8 mouse cellular contexts compared by ENCODE assay signal in the genomic region with DNA sequence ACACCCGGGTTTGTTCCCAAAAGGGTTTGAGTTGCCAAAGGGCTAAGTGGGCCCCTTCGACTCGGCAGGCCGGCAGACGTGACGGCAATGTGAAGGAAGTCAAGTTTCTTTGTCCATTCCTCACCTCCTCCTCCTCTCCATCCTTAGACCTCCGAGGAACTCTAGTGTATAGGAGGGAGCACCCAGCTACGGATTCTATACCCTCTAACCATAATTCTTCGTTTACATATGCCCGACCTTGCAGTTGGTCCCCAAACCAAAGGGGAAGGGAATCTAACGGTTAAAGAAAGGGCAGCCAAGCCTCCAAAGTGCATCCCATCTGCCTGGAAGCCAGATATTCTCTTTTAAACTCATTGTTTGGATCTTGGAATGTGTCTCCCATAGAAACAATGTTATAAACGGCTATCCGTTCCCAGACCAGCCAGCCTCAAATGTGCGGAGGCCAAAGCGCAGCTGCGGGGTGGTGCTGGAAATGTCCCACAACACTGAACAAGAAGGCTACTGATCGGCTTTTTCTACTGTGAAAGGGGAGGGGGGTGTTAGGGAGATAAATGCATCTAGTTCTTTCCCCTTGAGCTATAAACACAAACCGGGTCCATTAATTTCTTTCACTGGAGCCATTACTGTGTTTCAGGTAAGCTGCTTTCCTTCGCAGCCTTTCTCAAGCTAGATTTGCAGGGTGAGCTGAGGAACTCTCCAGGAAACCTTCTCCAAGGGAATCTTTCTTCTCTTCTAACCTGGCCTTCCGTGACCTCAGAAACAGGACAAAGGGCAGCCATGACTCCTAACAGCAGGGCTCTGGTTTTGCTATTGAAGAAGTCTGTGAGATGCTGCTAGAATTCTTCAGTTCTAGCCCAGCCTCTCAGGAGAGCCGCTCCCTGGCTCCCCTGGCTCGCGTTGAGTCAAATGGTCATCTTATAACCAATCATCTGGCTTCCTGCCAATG. TPM values are rescaled to one million over a fixed set of nuclear protein-coding genes. Genes with fewer than 3 reads are reported as not detected.
DNase-seq lines count a peak whose midpoint lies in the region; ATAC-seq and TF ChIP-seq lines count a peak whose summit lies in the region.

No protein-coding gene starts in this region.

- H3ac ChIP-seq in myocyte (ENCODE audit: control insufficient read depth, insufficient read length), result peak overlapping the region; percentile 38

- TF ChIP-seq POLR2A in brain, embryonic 14.5 days (IDR thresholded peaks at IDR 0.05; ENCODE audit: borderline replicate concordance, extremely low read depth, insufficient read depth, insufficient read length, poor library complexity, severe bottlenecking), result no peak
- no peak for TF ChIP-seq POLR2A in myocyte (IDR thresholded peaks at IDR 0.05; ENCODE audit: insufficient read length, low read depth)

- no peak for TF ChIP-seq CTCF in brain, embryonic 14.5 days (IDR thresholded peaks at IDR 0.05; ENCODE audit: borderline replicate concordance, extremely low read depth, insufficient read depth, insufficient read length)
- TF ChIP-seq CTCF in left cerebral cortex, adult 2 months (IDR thresholded peaks at IDR 0.05), result no peak

- H3K27ac ChIP-seq in kidney, embryonic 16.5 days (ENCODE audit: low read length), result peak overlapping the region; percentile 37; the same call in 1 of the 2 replicates
- peak overlapping the region; percentile 81 for H3K27ac ChIP-seq in left cerebral cortex, adult 2 months

- H3K9ac ChIP-seq in kidney, embryonic 16.5 days (replicated peaks; ENCODE audit: low read length), result peak overlapping the region; percentile 65

- H3K9me3 ChIP-seq in kidney, embryonic 16.5 days (ENCODE audit: low read length), result no peaks in the 10 kb centered on the region

- no peaks in the 10 kb centered on the region for H3K36me3 ChIP-seq in kidney, embryonic 16.5 days (ENCODE audit: insufficient read depth, low read length)
- H3K36me3 ChIP-seq in myocyte (ENCODE audit: control insufficient read depth, insufficient read depth), result no peaks in the 10 kb centered on the region

- no peak for ATAC-seq in kidney, embryonic 16.5 days (ENCODE audit: low FRiP score, low TSS enrichment)

- H3K4me3 ChIP-seq in kidney, embryonic 16.5 days (ENCODE audit: low read length), result peak overlapping the region; percentile 54
- peak overlapping the region; percentile 63 for H3K4me3 ChIP-seq in left cerebral cortex, adult 2 months
- H3K4me3 ChIP-seq in myocyte, result peak overlapping the region; percentile 34

- peaks cover 27% of the 10 kb centered on the region for H3K27me3 ChIP-seq in kidney, embryonic 16.5 days (ENCODE audit: insufficient read depth, low read length)
- no peaks in the 10 kb centered on the region for H3K27me3 ChIP-seq in myocyte (ENCODE audit: control insufficient read depth, insufficient read depth, insufficient read length)

- no peak for DNase-seq in kidney, adult 11 months
- peak; percentile 74 for DNase-seq in brain, embryonic 14.5 days (ENCODE audit: low read depth)
- peak; percentile 44 to 71 for DNase-seq in gastrocnemius, postnatal 4 days (ENCODE audit: low spot score in 2 of 2)
- no peak for DNase-seq in left cerebral cortex, adult 2 months (ENCODE audit: extremely low spot score in 1 of 2, low spot score in 2 of 2)
- no peak for DNase-seq in thymus, postnatal 25 days
- no peak for DNase-seq in thymus, postnatal 10 days (ENCODE audit: low spot score in 2 of 2)

- WGBS in kidney, embryonic 16.5 days, result 17% methylated on average over 23 of the region's 23 CpGs

- no peaks in the 10 kb centered on the region for H3K79me2 ChIP-seq in myocyte (ENCODE audit: control insufficient read depth, insufficient read depth)

- H3K4me1 ChIP-seq in kidney, embryonic 16.5 days (ENCODE audit: insufficient read depth, low read length), result peaks cover 13% of the 10 kb centered on the region

- intact Hi-C loops in left cerebral cortex, adult 2 months (cut with DNase I), result no loop called here

- peak overlapping the region; percentile 89 for H3K4me2 ChIP-seq in kidney, embryonic 16.5 days (replicated peaks; ENCODE audit: low read depth, low read length)
- peak overlapping the region; percentile 71 for H3K4me2 ChIP-seq in myocyte (ENCODE audit: low read depth)

TF ChIP-seq in myocyte, 11 proteins besides CTCF, POLR2A, EP300 and RAD21:
- TF ChIP-seq TCF3 (IDR thresholded peaks at IDR 0.05; ENCODE audit: insufficient read length, low read depth) (no peak), POLR2AphosphoS2 (IDR thresholded peaks at IDR 0.05; ENCODE audit: insufficient read length, low read depth) (no peak), MYOG (IDR thresholded peaks at IDR 0.05; ENCODE audit: control insufficient read depth in 1 of 3, insufficient read depth in 1 of 3, insufficient read length in 2 of 3, low read depth in 2 of 3) (no peak), TCF12 (IDR thresholded peaks at IDR 0.05; ENCODE audit: insufficient read depth, poor library complexity, severe bottlenecking) (no peak), MAX (IDR thresholded peaks at IDR 0.05; ENCODE audit: low read depth) (no peak)

RNA-seq across cellular contexts. Expression of a gene that starts 0.6 kb away (rescaled TPM):
- 8.1 and 9.1 TPM in 2 replicates for polyA plus RNA-seq in kidney, embryonic 16.5 days (2015; fragmentation: Nextera tagmentation; extraction: Ambion mirVana)
- polyA plus RNA-seq in brain, embryonic 14.5 days (2012; rRNA removed), result 17.4 and 34.9 TPM in 2 replicates
- 10 to 100 TPM; 31.6 to 32.5 TPM for total RNA-seq in gastrocnemius, postnatal 4 days (2021)
- 10 to 100 TPM; 39.2 to 41.2 TPM for total RNA-seq in left cerebral cortex, adult 2 months (2021)
- polyA plus RNA-seq in myocyte (2012; fragmentation: generic; extraction: Trizol), result 8.4 TPM

Comparison
In these comparisons a context has a peak if more than half of its experiments do, and no peak if none do; other contexts are left out.
1. DNase-seq: peak in brain, embryonic 14.5 days (single experiment) and gastrocnemius, postnatal 4 days (2 of 2); none in kidney, adult 11 months (single experiment), left cerebral cortex, adult 2 months (0 of 2), thymus, postnatal 25 days (single experiment) and thymus, postnatal 10 days (0 of 2).
2. Peak in every context shown above with its lines, with median percentiles within 50 percentile points of each other: H3K4me3 ChIP-seq.